Mouse (Mus musculus) thymus, adult 18-20 months (tissue): Measurements from ENCODE around the gene Olfr1101.

Experiments
- DNase-seq, 2 experiments: peaks; one replicate each; pipeline ENCODE4 v3.0.0; 2022; ENCODE audit warnings: mixed read lengths in 2 of 2

The Olfr1101 gene

DNA sequence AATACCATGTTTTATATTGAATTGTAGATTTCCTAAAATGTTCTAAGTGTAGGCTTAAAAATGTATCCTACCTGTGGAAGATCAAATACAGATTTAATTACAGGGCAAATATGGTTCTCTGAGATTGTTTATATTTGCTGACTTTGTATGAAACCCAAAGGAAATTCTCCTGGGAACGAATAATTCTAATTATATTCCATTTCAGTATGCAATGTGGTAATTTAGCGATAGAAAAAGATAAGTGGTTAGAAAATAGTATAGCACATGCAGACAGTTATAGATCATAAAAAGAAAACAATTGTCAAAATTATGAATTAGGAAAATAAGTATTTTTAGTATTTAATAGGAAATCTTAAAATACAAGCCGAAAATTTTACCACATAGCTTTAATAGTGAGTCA is at the start of gene Olfr1101:
Gene Olfr1101 (minus strand): TSS at position 101 of the 400 bp plus-strand sequence.
- DNase-seq: no peak

DNA sequence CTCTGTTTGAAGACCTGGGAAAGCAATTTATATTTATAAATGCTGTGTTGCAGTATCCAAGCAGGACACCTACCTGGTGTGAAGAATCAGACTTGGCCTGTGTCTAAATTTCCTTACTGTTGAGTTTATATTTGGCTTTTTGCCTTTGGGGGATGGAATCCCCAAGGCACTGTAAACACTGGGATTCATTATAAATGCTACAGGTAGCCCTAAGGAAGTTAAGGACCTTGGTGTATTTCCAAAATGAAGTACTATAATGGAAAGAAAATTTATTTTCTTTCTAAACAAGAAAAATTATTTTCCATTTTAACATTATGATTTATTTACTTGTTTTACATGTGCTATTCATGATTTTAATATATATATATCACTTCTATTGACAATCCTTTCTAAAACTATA is 45.4 kb upstream of the Olfr1101 start, which contains the start of gene Olfr1105:
Gene Olfr1105 (minus strand): TSS at position 101 of the 400 bp plus-strand sequence.
- no peak for DNase-seq

GRCm38 (mm10) chr2:87026980-87027379 is 36.0 kb upstream of the Olfr1101 start, which contains the start of gene Olfr1104:
Gene Olfr1104, minus strand, starts transcription at chr2:87027080.
- DNase-seq: no peak

DNA sequence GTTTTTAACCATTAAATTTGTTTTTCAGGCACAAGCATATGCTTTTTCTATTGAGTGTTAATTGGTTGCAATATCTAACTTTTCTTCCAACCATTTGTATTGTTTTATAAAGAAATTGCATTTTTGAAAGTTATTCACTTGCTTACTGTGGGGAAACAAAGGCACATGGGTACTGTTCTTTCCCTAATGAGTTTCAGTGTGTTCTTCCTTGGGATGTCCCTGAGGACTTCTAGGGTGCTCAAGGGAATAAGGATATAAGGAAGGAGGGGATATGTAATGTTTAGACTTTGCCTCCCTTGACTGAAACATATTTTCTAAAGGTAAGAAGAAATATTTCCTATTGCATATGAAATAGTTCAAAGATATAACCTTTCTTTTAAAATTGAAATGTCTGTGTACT is 7.1 kb upstream of the Olfr1101 start, which contains the start of gene Olfr1102:
Gene Olfr1102 (plus strand): TSS at position 301 of the 400 bp plus-strand sequence.
- no peak for DNase-seq

DNA sequence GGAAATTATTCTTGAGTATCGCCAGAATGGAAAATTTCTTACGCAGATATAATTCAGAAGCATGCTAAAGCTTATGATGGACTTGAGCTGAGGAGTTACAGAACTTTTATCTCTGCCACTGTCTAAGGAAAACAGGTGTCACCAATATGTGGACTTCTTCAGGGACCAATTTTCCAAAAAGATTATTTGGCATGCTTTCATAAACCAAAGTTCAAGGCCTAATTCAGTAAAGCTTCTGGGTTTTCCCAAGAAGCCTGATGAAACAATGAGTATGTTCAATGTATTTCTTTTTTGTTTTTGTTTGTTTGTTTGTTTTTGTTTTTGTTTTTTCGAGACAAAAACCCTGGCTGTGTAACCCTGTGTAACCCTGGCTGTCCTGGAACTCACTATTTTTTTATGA is 11.2 kb downstream of the Olfr1101 start, which contains the start of gene Olfr1100:
Gene Olfr1100 (minus strand): TSS at position 101 of the 400 bp plus-strand sequence.
- DNase-seq: no peak

- DNase-seq: no peak
These were observed 30.4 kb downstream of the Olfr1101 start, which contains the start of gene Olfr1099 for GRCm38 (mm10) chr2:86960593-86960992. Gene Olfr1099, minus strand, starts transcription at chr2:86960693.
